Mouse (Mus musculus): Measurements from ENCODE around the gene Tmod1. TPM values are rescaled to one million over a fixed set of nuclear protein-coding genes. Genes with fewer than 3 reads are reported as not detected.

The Tmod1 gene
- total and polyA plus RNA-seq, 2 experiments from 2014 or later, result 163 to 224 TPM

DNA sequence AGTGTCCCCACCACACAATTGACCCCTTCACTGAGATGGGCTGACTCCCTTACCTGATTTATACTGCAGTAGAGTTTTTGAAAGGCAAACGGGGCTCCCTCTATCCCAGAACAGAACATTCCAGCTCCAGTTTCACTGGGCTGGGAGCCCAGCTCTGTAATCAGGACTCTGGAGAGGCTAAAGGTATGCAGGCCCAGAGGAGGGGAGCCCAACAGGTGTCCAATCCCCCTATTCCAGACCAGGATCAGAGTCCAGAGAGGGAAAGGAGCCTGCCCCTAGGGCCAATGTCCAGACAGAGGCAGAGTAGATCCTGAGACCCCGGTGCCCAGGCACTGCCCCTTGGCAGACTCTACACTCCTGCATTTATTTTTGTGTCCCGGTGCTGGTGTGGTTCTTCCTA is 26.2 kb downstream of the Tmod1 start:
- peaks cover 15% of the 10 kb centered on the region for H3K36me3 ChIP-seq (replicated peaks; ENCODE audit: control insufficient read depth, insufficient read depth, low read length)
- H3K9me3 ChIP-seq (replicated peaks; ENCODE audit: control insufficient read depth, low read length), result no peaks in the 10 kb centered on the region
- peak overlapping the region; percentile 90 for H3K27ac ChIP-seq (ENCODE audit: low read depth)
- TF ChIP-seq CTCF (IDR thresholded peaks at IDR 0.05; ENCODE audit: low read depth) (no peak), EP300 (IDR thresholded peaks at IDR 0.05; ENCODE audit: low read depth) (no peak; the same call in 1 of the 2 replicates)
- H3K4me3 ChIP-seq (ENCODE audit: low read depth, low read length), result no peak overlapping the region
- H3K4me2 ChIP-seq (ENCODE audit: low read depth, low read length), result peak overlapping the region; percentile 26; the same call in 1 of the 2 replicates
- 32% methylated on average over 3 of the region's 3 CpGs for WGBS
- DNase-seq (ENCODE audit: low spot score) (peak; percentile 67), ATAC-seq (ENCODE audit: insufficient read depth, low read depth) (peak; percentile 66)
- peaks cover 51% of the 10 kb centered on the region for H3K4me1 ChIP-seq (ENCODE audit: control insufficient read depth, insufficient read depth)
- H3K27me3 ChIP-seq (ENCODE audit: control insufficient read depth, insufficient read depth, low read length), result no peaks in the 10 kb centered on the region
- peak overlapping the region; percentile 11; the same call in 1 of the 2 replicates for H3K9ac ChIP-seq (replicated peaks; ENCODE audit: low read depth, low read length)

DNA sequence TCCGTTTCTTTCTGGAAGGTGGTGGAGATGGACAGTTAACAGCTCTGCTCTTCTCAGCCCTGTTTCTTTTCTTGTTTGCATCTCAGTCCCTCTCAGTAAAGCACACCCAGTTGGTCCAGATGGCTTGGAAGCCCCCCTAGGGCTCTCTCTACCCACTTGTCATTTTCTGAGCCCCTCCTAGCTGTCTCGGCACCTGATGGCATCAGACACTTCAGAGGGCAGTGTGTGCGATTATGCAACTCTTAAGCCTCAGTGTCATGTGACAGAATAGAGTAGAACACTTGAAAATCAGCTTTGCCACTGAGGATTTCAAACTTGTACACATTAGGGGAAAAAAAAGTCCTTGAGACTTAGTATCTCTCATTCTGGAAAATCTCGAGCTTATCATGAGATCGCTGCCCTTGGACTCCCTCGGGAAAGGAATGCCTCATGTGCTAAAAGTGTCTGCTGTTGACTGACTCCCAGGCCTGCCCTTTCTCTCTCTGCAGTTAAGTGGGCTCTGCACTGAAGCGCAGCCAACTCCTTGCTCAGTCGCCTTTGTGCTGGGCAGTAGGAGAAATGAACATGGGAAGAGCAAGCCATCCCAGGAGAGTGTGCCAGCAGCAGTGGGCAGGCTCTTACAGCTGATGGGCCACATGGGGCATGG is 27.1 kb downstream of the Tmod1 start:
- DNase-seq (ENCODE audit: low spot score) (peak; percentile 67), ATAC-seq (ENCODE audit: insufficient read depth, low read depth) (peak; percentile 59)
- Histone ChIP-seq H3K9me3 (replicated peaks; ENCODE audit: control insufficient read depth, low read length) (no peaks in the 10 kb centered on the region), H3K36me3 (replicated peaks; ENCODE audit: control insufficient read depth, insufficient read depth, low read length) (peaks cover 20% of the 10 kb centered on the region), H3K4me1 (ENCODE audit: control insufficient read depth, insufficient read depth) (peaks cover 44% of the 10 kb centered on the region), H3K9ac (replicated peaks; ENCODE audit: low read depth, low read length) (no peak overlapping the region), H3K4me3 (ENCODE audit: low read depth, low read length) (no peak overlapping the region), H3K27me3 (ENCODE audit: control insufficient read depth, insufficient read depth, low read length) (no peaks in the 10 kb centered on the region), H3K4me2 (ENCODE audit: low read depth, low read length) (no peak overlapping the region), H3K27ac (ENCODE audit: low read depth) (peak overlapping the region; percentile 90)
- TF ChIP-seq EP300 (IDR thresholded peaks at IDR 0.05; ENCODE audit: low read depth), result no peak
- no peak for TF ChIP-seq CTCF (IDR thresholded peaks at IDR 0.05; ENCODE audit: low read depth)
- WGBS, result 16% methylated on average over 8 of the region's 8 CpGs

DNA sequence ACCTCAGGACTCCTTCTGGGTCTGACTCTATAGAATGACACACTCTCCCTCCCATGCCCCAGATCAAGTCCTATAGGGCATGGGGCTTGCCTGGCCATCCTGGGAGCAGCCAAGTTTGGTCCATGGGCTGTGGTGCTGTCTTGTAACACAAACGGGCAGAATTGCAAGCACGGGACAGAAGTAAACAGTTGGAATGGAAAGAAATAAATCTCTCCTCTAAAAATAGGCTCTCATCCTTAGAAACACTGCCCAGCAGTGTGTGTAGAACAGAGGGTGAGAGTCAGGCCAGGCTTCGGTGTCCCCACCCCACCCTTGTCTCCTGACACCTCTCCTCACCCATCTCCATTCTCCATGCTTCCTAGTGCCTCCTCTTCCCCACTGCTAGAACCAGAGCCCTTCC is 29.3 kb downstream of the Tmod1 start:
- Histone ChIP-seq H3K27ac (ENCODE audit: low read depth) (peak overlapping the region; percentile 19; the same call in 1 of the 2 replicates), H3K4me2 (ENCODE audit: low read depth, low read length) (no peak overlapping the region), H3K9ac (replicated peaks; ENCODE audit: low read depth, low read length) (no peak overlapping the region), H3K9me3 (replicated peaks; ENCODE audit: control insufficient read depth, low read length) (no peaks in the 10 kb centered on the region), H3K27me3 (ENCODE audit: control insufficient read depth, insufficient read depth, low read length) (no peaks in the 10 kb centered on the region), H3K36me3 (replicated peaks; ENCODE audit: control insufficient read depth, insufficient read depth, low read length) (peaks cover 18% of the 10 kb centered on the region; the same call in 1 of the 2 replicates), H3K4me3 (ENCODE audit: low read depth, low read length) (no peak overlapping the region), H3K4me1 (ENCODE audit: control insufficient read depth, insufficient read depth) (peaks cover 53% of the 10 kb centered on the region)
- ATAC-seq (ENCODE audit: insufficient read depth, low read depth) (no peak), DNase-seq (ENCODE audit: low spot score) (no peak)
- whole genome bisulfite sequencing, result 26% methylated on average over 3 of the region's 3 CpGs
- TF ChIP-seq EP300 (IDR thresholded peaks at IDR 0.05; ENCODE audit: low read depth) (no peak), CTCF (IDR thresholded peaks at IDR 0.05; ENCODE audit: low read depth) (no peak)

DNA sequence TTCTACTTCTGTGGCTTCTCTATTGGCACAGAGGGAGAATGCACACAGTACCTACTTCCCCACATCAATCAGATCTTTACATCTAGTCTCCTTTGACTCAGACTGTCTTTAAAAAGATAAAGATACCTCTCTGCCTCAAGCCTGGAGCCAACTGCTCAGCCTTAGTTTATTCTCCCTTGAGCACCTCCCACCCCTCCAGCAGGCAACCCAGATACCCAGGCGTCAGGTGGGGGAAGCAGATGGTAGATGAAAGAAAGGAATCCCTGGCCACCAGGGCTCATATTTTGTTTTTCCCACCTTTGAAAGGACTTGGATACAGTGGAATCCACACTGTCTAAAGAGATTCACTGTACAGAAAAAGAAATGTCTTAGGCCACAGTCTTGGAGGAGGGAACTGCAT is 29.8 kb downstream of the Tmod1 start:
- TF ChIP-seq CTCF (IDR thresholded peaks at IDR 0.05; ENCODE audit: low read depth) (no peak), EP300 (IDR thresholded peaks at IDR 0.05; ENCODE audit: low read depth) (no peak)
- H3K36me3 ChIP-seq (replicated peaks; ENCODE audit: control insufficient read depth, insufficient read depth, low read length), result peaks cover 15% of the 10 kb centered on the region; the same call in 1 of the 2 replicates
- 60% methylated on average over 1 of the region's 1 CpGs for WGBS
- no peaks in the 10 kb centered on the region for H3K9me3 ChIP-seq (replicated peaks; ENCODE audit: control insufficient read depth, low read length)
- H3K4me2 ChIP-seq (ENCODE audit: low read depth, low read length), result no peak overlapping the region
- DNase-seq (ENCODE audit: low spot score), result no peak
- no peaks in the 10 kb centered on the region for H3K27me3 ChIP-seq (ENCODE audit: control insufficient read depth, insufficient read depth, low read length)
- no peak overlapping the region for H3K9ac ChIP-seq (replicated peaks; ENCODE audit: low read depth, low read length)
- no peak overlapping the region; the same call in 1 of the 2 replicates for H3K27ac ChIP-seq (ENCODE audit: low read depth)
- H3K4me3 ChIP-seq (ENCODE audit: low read depth, low read length), result no peak overlapping the region
- H3K4me1 ChIP-seq (ENCODE audit: control insufficient read depth, insufficient read depth), result peaks cover 55% of the 10 kb centered on the region
- ATAC-seq (ENCODE audit: insufficient read depth, low read depth), result no peak

DNA sequence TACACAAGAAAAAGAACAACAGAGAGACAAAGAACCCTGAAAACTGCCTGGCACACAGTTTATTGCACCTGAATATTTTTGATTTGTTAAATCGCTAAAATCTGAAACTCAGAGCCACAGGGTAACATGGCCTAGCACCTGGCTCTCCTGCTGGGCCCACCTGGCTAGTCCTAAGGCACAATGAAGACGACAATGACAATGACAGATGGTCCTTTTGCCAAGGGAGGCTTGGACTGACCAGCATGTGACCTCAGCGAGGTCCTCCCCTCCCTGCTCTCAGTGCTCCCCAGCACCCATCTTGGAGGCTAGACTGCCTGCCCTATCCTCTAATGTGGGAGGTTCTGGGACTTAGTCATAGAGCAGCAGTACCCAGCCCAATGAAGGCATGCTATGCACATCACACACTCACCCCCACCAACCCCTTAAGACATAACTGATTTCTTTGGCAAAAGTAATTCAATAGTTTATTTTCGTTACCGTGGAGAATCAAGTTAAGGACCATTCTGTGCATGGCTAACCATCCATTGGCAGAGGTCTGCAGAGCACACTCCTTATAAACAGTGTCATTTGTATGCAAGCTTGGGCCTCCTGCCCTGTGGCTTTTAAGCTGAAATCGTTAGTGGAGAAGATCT is 31.2 kb downstream of the Tmod1 start:
- DNase-seq (ENCODE audit: low spot score), result no peak
- H3K4me1 ChIP-seq (ENCODE audit: control insufficient read depth, insufficient read depth), result peaks cover 54% of the 10 kb centered on the region
- no peak overlapping the region for H3K4me2 ChIP-seq (ENCODE audit: low read depth, low read length)
- H3K4me3 ChIP-seq (ENCODE audit: low read depth, low read length), result no peak overlapping the region
- WGBS, result 84% methylated on average over 6 of the region's 6 CpGs
- peaks cover 15% of the 10 kb centered on the region; the same call in 1 of the 2 replicates for H3K36me3 ChIP-seq (replicated peaks; ENCODE audit: control insufficient read depth, insufficient read depth, low read length)
- ATAC-seq (ENCODE audit: insufficient read depth, low read depth), result no peak
- no peaks in the 10 kb centered on the region for H3K9me3 ChIP-seq (replicated peaks; ENCODE audit: control insufficient read depth, low read length)
- H3K27ac ChIP-seq (ENCODE audit: low read depth), result no peak overlapping the region
- no peak for TF ChIP-seq CTCF (IDR thresholded peaks at IDR 0.05; ENCODE audit: low read depth)
- no peak for TF ChIP-seq EP300 (IDR thresholded peaks at IDR 0.05; ENCODE audit: low read depth)
- no peak overlapping the region for H3K9ac ChIP-seq (replicated peaks; ENCODE audit: low read depth, low read length)
- H3K27me3 ChIP-seq (ENCODE audit: control insufficient read depth, insufficient read depth, low read length), result no peaks in the 10 kb centered on the region

All from heart, postnatal 0 days (tissue).